ENCODE assay signal across 24 mouse cellular contexts in the genomic region with DNA sequence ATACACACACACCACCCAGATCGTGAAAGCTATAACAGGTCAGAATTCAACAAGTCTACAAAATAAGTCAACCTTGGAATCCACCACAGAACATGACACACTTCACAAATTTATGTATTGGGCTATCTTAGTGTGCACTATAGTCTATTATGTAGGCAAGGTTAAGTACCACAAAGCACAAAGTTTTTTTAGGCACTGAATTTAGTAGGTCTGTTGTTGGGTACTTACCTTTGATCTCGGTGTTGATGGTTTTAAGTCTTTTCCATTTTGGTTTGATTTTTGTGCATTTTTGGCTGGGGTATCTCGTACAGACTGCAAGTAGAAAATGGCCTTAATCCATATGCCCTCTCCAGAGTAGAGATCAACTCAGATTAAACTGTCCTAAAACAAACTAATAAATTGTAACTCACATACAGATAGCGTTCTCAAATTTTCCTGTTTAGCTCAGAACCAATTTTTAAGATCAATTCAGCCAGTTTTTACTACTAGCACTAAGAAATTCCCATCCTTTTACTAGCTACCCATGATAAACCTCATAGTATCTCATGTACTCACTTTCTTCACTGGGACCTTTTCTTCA. TPM values are rescaled to one million over a fixed set of nuclear protein-coding genes. Genes with fewer than 3 reads are reported as not detected.
DNase-seq lines count a peak whose midpoint lies in the region; ATAC-seq and TF ChIP-seq lines count a peak whose summit lies in the region.
"Had no signal": no experiment of that assay in that cellular context is flagged by ENCODE, and none has a peak within 500 bp of the region (broad histone marks: within the 10 kb centered on the region; RNA-seq: fewer than 3 reads in every experiment).

No protein-coding gene starts in this region.

- no peak overlapping the region for H3K4me2 ChIP-seq in intestine, embryonic 14.5 days (ENCODE audit: low read length)
- H3K4me2 ChIP-seq in intestine, embryonic 16.5 days (ENCODE audit: low read depth, low read length), result no peak overlapping the region
- H3K4me2 ChIP-seq: embryonic facial prominence, embryonic 13.5 days; embryonic facial prominence, embryonic 15.5 days; forebrain, embryonic 13.5 days; forebrain, embryonic 15.5 days had no signal

- H3K36me3 ChIP-seq in intestine, embryonic 14.5 days (ENCODE audit: control insufficient read depth, insufficient read depth, low read length), result peaks cover 97% of the 10 kb centered on the region
- H3K36me3 ChIP-seq in intestine, embryonic 16.5 days (ENCODE audit: control insufficient read depth, insufficient read depth, low read length), result peaks cover 4% of the 10 kb centered on the region
- peaks cover 100% of the 10 kb centered on the region for H3K36me3 ChIP-seq in E14TG2a.4 (ENCODE audit: insufficient read depth, low read length)

- H3K27me3 ChIP-seq in intestine, embryonic 14.5 days (replicated peaks; ENCODE audit: control insufficient read depth, insufficient read depth, low read length), result no peaks in the 10 kb centered on the region
- no peaks in the 10 kb centered on the region for H3K27me3 ChIP-seq in intestine, embryonic 16.5 days (replicated peaks; ENCODE audit: control insufficient read depth, insufficient read depth, low read length)
- H3K27me3 ChIP-seq in E14TG2a.4 (ENCODE audit: insufficient read depth, low read length), result no peaks in the 10 kb centered on the region
- H3K27me3 ChIP-seq: embryonic facial prominence, embryonic 13.5 days; embryonic facial prominence, embryonic 15.5 days; forebrain, embryonic 13.5 days; forebrain, embryonic 15.5 days; Patski had no signal

- peak; percentile 25 for DNase-seq in intestine, embryonic 14.5 days (ENCODE audit: low spot score)
- DNase-seq in 3T3-L1 (ENCODE audit: low read depth, low spot score) (peak; percentile 2), ZHBTc4 (ENCODE audit: low read depth, low spot score) (peak; percentile 12)
- no peak for DNase-seq in embryo, embryonic 11 days
- DNase-seq in embryo, embryonic 10.5 days (ENCODE audit: low spot score), result no peak
- DNase-seq in frontal cortex, postnatal 25 days (ENCODE audit: low spot score in 2 of 2), result no peak
- DNase-seq: adrenal gland, adult 2 months; adrenal gland, postnatal 10 days; adrenal gland, postnatal 25 days; cerebellum, adult 11 months; cerebellum, adult 18-20 months; cerebellum, adult 9-10 months; cerebellum, postnatal 10 days; cerebellum, postnatal 25 days; forebrain, postnatal 0 days had no signal

- WGBS in intestine, embryonic 14.5 days, result 80% methylated on average over 4 of the region's 4 CpGs
- 75% methylated on average over 4 of the region's 4 CpGs for WGBS in intestine, embryonic 16.5 days

- peaks cover 9% of the 10 kb centered on the region; the same call in 1 of the 2 replicates for H3K4me1 ChIP-seq in intestine, embryonic 14.5 days (replicated peaks; ENCODE audit: control insufficient read depth, insufficient read depth, low read length)
- no peaks in the 10 kb centered on the region for H3K4me1 ChIP-seq in intestine, embryonic 16.5 days (ENCODE audit: control insufficient read depth, insufficient read depth, low read length)
- peaks cover 57% of the 10 kb centered on the region for H3K4me1 ChIP-seq in E14TG2a.4 (replicated peaks; ENCODE audit: low read depth, low read length)

- H3K4me3 ChIP-seq in intestine, embryonic 14.5 days (ENCODE audit: low read depth, low read length), result no peak overlapping the region
- H3K4me3 ChIP-seq in intestine, embryonic 16.5 days (ENCODE audit: low read length), result no peak overlapping the region
- peak overlapping the region; percentile 21; the same call in 1 of the 2 replicates for H3K4me3 ChIP-seq in E14TG2a.4 (replicated peaks; ENCODE audit: low read length)
- H3K4me3 ChIP-seq: embryonic facial prominence, embryonic 13.5 days; embryonic facial prominence, embryonic 15.5 days; forebrain, embryonic 13.5 days; forebrain, embryonic 15.5 days had no signal

- no peaks in the 10 kb centered on the region for H3K9me3 ChIP-seq in intestine, embryonic 14.5 days (ENCODE audit: control insufficient read depth, low read length)
- no peaks in the 10 kb centered on the region for H3K9me3 ChIP-seq in intestine, embryonic 16.5 days (ENCODE audit: control insufficient read depth, low read length)
- H3K9me3 ChIP-seq in E14TG2a.4 (ENCODE audit: low read length), result no peaks in the 10 kb centered on the region
- H3K9me3 ChIP-seq: embryonic facial prominence, embryonic 13.5 days; embryonic facial prominence, embryonic 15.5 days; forebrain, embryonic 13.5 days; forebrain, embryonic 15.5 days had no signal

- TF ChIP-seq CTCF in E14TG2a.4 (conservative IDR thresholded peaks at IDR 0.05; ENCODE audit: low read length), result no peak

- no peak overlapping the region for H3K27ac ChIP-seq in intestine, embryonic 14.5 days (ENCODE audit: low read depth)
- no peak overlapping the region for H3K27ac ChIP-seq in intestine, embryonic 16.5 days (ENCODE audit: low read length)
- H3K27ac ChIP-seq: embryonic facial prominence, embryonic 13.5 days; embryonic facial prominence, embryonic 15.5 days; forebrain, embryonic 13.5 days; forebrain, embryonic 15.5 days had no signal

- no peak for ATAC-seq in intestine, embryonic 14.5 days (replicated peaks; ENCODE audit: low FRiP score, low TSS enrichment, low read depth)
- no peak for ATAC-seq in intestine, embryonic 16.5 days
- ATAC-seq: forebrain, embryonic 13.5 days; forebrain, embryonic 15.5 days; forebrain, postnatal 0 days; Patski had no signal

- H3K9ac ChIP-seq in intestine, embryonic 14.5 days (ENCODE audit: low read length), result no peak overlapping the region
- H3K9ac ChIP-seq in intestine, embryonic 16.5 days (ENCODE audit: low read depth, low read length), result no peak overlapping the region
- H3K9ac ChIP-seq: embryonic facial prominence, embryonic 13.5 days; embryonic facial prominence, embryonic 15.5 days; forebrain, embryonic 13.5 days; forebrain, embryonic 15.5 days; forebrain, postnatal 0 days had no signal

RNA-seq across cellular contexts. Expression of gene Npm1, which starts 6.5 kb away (rescaled TPM):
- polyA plus RNA-seq in intestine, embryonic 14.5 days (2014; fragmentation: Nextera tagmentation; extraction: Ambion mirVana), result 1,263 and 1,282 TPM in 2 replicates
- polyA plus RNA-seq in intestine, embryonic 16.5 days (2015; fragmentation: Nextera tagmentation; extraction: Ambion mirVana), result 689 and 790 TPM in 2 replicates

RNA-seq across cellular contexts. Expression of gene Fgf18, which starts 9.3 kb away (rescaled TPM):
- polyA plus RNA-seq in intestine, embryonic 14.5 days (2014; fragmentation: Nextera tagmentation; extraction: Ambion mirVana), result 1.5 and 2.1 TPM in 2 replicates
- 0.83 and 1.9 TPM in 2 replicates for polyA plus RNA-seq in intestine, embryonic 16.5 days (2015; fragmentation: Nextera tagmentation; extraction: Ambion mirVana)

RNA-seq across cellular contexts. Expression of gene Tlx3, which starts 46.9 kb away (rescaled TPM):
- 0.15 and 0.19 TPM in 2 replicates for polyA plus RNA-seq in intestine, embryonic 14.5 days (2014; fragmentation: Nextera tagmentation; extraction: Ambion mirVana)
- not detected in 2 replicates for polyA plus RNA-seq in intestine, embryonic 16.5 days (2015; fragmentation: Nextera tagmentation; extraction: Ambion mirVana)
- polyA plus RNA-seq: C2C12; forebrain, embryonic 11.5 days; forebrain, embryonic 13.5 days; forebrain, postnatal 0 days had no signal

Comparison
In these comparisons a context has a peak if more than half of its experiments do, and no peak if none do; other contexts are left out.
1. DNase-seq: peak in intestine, embryonic 14.5 days (single experiment), 3T3-L1 (single experiment) and ZHBTc4 (single experiment); none in embryo, embryonic 11 days (single experiment), embryo, embryonic 10.5 days (single experiment) and frontal cortex, postnatal 25 days (0 of 2).